Mouse (Mus musculus): ENCODE results near the gene Rap1b. TPM values are rescaled to one million over a fixed set of nuclear protein-coding genes. Genes with fewer than 3 reads are reported as not detected.

Rap1b gene
- total RNA-seq, 2 experiments from 2014 or later, result 59.7 to 61.2 TPM

DNA sequence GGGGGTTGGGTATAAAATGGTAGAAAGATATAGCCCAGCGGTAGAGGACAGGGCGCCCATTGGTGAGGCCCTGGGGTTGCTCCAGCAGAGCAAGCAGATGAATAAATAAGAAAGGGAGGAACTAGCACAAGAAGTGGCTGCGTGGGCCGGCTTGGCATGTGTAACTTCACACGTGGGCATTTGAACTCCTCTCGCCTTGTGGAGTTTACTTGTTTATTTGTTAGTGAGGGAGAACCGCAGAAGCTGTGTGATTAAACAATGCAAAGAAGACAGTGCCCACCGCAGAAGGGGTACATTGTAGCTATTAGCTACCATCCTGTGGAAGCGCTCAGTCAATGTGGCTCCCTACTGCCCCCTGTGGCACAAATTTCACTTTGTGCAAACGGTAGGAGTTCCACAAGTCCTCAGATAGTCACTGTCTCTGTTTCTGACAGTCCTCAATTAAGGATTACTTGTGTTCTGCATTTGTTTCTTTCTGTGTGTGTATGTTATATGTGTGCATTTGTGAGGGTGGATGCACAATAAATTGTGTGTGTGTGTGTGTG lies 6.9 kb upstream of the Rap1b start:
- intact Hi-C loops (cut with DNase I), result no loop called here
- DNase-seq (ENCODE audit: extremely low spot score in 1 of 2, low spot score in 2 of 2), result no peak
- H3K4me3 ChIP-seq, result no peak overlapping the region
- no peak overlapping the region for H3K27ac ChIP-seq
- TF ChIP-seq CTCF (IDR thresholded peaks at IDR 0.05), result no peak; the same call in 1 of the 2 replicates

DNA sequence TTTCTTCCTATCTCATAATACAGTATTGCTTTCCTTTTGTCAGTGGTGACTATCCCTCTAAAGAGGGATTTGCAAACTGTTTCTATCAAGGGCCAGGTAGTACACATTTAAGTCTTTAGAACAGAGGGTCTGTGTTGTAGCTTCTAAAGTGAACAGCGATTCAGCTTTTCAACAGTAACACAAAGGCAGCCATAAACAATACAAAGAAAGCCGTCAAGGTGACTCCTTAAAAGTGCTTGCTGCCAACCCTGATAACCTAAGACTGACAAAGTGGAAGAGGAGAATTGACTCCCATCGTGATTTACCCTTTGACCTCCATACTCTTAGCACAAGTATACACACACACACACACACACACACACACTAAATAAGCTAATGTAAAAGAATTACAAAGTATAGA lies 3.1 kb upstream of the Rap1b start:
- no peak overlapping the region for H3K4me3 ChIP-seq
- no peak overlapping the region for H3K27ac ChIP-seq
- DNase-seq (ENCODE audit: extremely low spot score in 1 of 2, low spot score in 2 of 2), result no peak
- intact Hi-C loops (cut with DNase I), result loop anchor here (5.0 to 10.0 kb wide), 3 partner anchors 136 to 198 kb away; no protein-coding TSS in a partner anchor
- no peak for TF ChIP-seq CTCF (IDR thresholded peaks at IDR 0.05)

DNA sequence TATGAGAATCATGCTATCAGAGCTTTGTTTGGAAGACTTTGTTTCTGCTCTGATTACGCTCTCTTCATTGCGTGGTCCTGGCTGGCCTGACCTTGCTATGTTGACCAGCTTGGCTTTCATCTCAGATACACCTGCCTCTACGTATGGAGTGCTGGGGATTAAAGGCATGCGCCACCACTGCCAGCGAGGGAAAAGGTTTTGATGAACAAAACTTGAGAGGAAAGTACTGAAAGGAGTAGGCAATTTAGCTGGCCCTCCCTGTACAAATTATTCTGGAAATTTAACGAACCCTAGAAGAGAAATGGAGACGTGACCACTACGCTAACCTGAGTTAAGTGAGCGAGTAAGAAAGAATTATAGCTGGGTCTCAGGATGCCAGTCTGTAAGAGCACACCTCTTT lies 961 bp upstream of the Rap1b start:
- peak overlapping the region; percentile 81 for H3K4me3 ChIP-seq
- TF ChIP-seq CTCF (IDR thresholded peaks at IDR 0.05), result no peak
- DNase-seq (ENCODE audit: extremely low spot score in 1 of 2, low spot score in 2 of 2), result no peak
- H3K27ac ChIP-seq, result peak overlapping the region; percentile 99
- intact Hi-C loops (cut with DNase I), result loop anchor here (1.0 to 10.0 kb wide), 4 partner anchors 60 to 201 kb away; no protein-coding TSS in a partner anchor

DNA sequence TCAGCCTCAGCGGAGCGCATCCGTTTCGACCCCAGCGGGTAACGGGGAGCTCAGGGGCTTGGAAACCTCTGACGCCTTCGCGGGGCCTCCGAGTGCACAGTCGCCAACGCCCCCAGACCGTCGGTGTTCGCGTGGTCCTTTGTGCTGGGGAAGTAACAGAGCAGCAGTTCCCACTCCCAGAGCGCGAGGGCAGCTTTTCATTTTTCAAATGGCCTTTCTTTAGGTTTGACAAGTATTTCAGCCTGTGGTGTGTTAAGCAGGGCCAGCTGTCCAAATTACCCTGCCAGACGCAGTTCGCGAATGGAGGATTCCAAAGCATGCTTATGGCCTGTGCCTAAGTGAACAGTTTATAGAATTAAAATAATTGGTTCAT lies 411 bp upstream of the Rap1b start:
- TF ChIP-seq CTCF (IDR thresholded peaks at IDR 0.05), result no peak; the same call in 1 of the 2 replicates
- intact Hi-C loops (cut with DNase I), result loop anchor here (1.0 to 10.0 kb wide), 4 partner anchors 60 to 201 kb away; no protein-coding TSS in a partner anchor
- H3K27ac ChIP-seq, result peak overlapping the region; percentile 99
- DNase-seq (ENCODE audit: extremely low spot score in 1 of 2, low spot score in 2 of 2), result no peak
- peak overlapping the region; percentile 81 for H3K4me3 ChIP-seq

DNA sequence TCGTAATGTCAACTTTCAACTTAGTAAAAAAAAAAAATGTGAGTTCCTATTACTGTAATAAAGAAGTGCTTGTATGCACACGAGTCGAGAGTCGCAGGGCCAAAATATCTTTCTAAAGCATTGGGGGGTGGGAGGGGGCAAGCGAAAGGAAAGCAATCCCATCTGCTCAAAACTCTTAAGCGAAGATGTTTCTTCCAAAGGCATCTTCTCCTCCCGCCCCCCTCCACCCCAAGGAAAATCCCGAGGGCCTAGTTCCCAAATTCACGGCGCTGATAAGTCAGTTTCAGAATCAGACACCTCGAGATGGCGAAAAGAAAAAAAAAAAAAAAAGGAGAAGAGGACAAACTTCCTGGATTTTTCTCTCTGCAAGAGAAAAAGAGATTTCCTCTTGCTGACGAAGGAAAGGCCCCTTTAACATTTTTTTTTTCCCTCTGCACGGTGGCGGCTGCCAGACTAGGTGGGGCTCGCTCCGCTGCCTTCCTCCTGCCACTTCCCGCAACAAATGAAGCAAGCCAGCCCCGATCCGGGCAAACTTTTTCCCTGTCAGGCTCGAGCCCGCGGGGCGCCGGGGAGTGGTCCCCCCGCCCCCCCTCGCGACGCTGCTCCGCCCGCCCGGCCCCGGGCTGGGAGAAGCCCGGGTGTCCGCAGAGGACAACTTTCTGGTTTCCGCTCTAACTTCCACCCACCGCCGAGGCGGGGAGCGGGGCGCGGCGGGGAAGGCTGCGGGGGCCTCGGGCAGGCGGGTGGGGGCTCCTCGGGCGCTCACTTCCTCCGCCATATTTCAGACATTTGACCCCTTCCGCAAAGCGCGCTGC lies 846 bp downstream of the Rap1b start:
- TF ChIP-seq CTCF (IDR thresholded peaks at IDR 0.05), result no peak; the same call in 1 of the 2 replicates
- peak; percentile 47 to 67 for DNase-seq (ENCODE audit: extremely low spot score in 1 of 2, low spot score in 2 of 2)
- Histone ChIP-seq H3K4me3 (peak overlapping the region; percentile 81), H3K27ac (peak overlapping the region; percentile 90)
- intact Hi-C loops (cut with DNase I), result loop anchor here (2.0 to 10.0 kb wide), 4 partner anchors 140 to 258 kb away; no protein-coding TSS in a partner anchor

DNA sequence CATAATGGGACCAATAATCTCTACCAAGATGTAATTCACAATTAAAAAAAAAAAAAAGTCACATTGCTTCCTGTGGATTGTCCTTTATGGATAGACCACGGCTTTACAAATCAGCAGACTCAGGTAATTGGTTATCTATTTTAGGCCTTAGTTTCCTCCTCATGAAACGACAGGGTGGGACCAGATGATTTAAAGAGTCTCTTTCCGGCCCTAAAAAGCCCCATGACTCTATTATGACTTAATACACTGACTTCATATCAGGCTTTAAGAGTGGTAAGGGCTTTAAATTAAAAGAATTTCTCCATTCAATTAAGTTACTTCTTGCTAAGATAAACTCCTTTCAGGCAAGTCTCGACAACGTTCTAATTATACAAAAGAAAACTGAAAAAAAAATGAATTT lies 1.6 kb downstream of the Rap1b start:
- no peak for TF ChIP-seq CTCF (IDR thresholded peaks at IDR 0.05)
- Histone ChIP-seq H3K27ac (no peak overlapping the region), H3K4me3 (peak overlapping the region; percentile 81)
- DNase-seq (ENCODE audit: extremely low spot score in 1 of 2, low spot score in 2 of 2), result no peak
- intact Hi-C loops (cut with DNase I), result loop anchor here (2.0 to 10.0 kb wide), 2 partner anchors 141 to 259 kb away; no protein-coding TSS in a partner anchor

DNA sequence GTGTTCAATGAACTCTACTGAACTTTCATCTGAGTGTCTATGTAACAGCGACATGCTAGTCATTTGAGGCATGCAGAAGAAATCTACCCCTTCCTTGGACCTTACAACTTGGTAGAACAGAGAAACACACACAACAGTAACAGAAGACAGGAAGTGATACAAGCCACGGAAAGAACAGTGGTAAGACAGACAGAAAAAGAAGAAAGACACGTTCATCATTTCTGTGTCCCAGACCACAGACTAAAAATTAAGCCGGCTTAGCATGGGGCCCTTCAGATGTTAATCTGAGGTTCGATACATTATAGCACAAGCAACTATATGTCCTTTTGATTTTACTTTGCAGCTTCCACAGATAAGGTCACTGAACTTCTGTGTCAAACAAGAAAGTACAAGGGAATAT lies 2.1 kb downstream of the Rap1b start:
- TF ChIP-seq CTCF (IDR thresholded peaks at IDR 0.05), result no peak
- DNase-seq (ENCODE audit: extremely low spot score in 1 of 2, low spot score in 2 of 2), result no peak
- Histone ChIP-seq H3K27ac (no peak overlapping the region), H3K4me3 (peak overlapping the region; percentile 81)
- intact Hi-C loops (cut with DNase I), result loop anchor here (2.0 to 10.0 kb wide), 2 partner anchors 141 to 259 kb away; no protein-coding TSS in a partner anchor

DNA sequence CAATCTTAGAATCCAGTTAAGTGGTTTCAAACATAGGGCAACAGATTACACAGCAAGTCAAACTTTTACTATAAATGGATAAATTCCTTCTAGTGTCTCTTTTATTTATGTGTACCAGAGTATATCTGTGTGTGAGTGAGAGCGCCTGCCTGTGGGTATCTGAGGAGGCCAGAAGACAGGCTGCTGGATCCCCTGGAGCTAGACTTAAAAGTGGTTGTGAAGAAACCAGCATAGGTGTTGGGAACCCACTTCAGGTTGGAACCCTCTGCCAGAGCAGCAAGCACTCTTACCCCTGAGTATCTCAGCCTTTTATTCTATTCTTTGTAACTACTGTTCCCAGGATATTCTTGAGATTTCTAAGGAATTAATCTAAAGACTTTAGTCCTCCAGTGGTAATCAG lies 4.1 kb downstream of the Rap1b start:
- no peak for TF ChIP-seq CTCF (IDR thresholded peaks at IDR 0.05)

DNA sequence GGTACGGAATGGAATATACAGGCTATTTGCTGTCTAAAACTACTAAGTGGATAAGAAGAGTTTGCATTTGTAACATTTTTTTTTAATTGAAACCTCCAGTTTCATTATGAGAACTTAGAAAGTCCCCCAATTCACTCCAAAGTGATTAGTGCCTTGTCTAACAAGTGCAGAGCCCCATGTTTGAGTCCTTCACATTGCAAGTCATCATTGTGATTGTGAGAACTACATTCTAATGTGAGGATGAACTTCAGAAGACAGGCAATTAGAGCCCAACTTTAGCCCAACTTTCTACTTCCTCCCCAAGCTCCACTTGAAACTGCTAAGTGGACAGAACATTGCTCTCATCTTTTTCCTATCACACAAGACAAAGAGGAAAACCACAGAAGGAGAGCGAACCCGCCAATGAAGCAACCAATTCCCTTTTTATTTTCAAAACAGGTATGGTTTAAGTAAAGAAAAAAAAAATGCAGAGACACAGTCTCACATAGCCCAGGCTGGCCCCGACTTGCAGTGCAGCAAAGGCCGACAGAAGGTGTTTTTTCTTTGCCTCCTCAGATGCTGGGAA lies 5.3 kb downstream of the Rap1b start:
- intact Hi-C loops (cut with DNase I), result loop anchor here (10.0 kb wide), 1 partner anchor 144 kb away; no protein-coding TSS in a partner anchor
- no peak overlapping the region for H3K27ac ChIP-seq
- no peak for TF ChIP-seq CTCF (IDR thresholded peaks at IDR 0.05)
- no peak overlapping the region for H3K4me3 ChIP-seq
- DNase-seq (ENCODE audit: extremely low spot score in 1 of 2, low spot score in 2 of 2), result no peak

More for the DNA sequence above, 4.1 kb downstream of the Rap1b start:
- no peak for DNase-seq (ENCODE audit: extremely low spot score in 1 of 2, low spot score in 2 of 2)
- no peak overlapping the region for H3K27ac ChIP-seq
- H3K4me3 ChIP-seq, result no peak overlapping the region
- intact Hi-C loops (cut with DNase I), result loop anchor here (10.0 kb wide), 1 partner anchor 143 kb away; no protein-coding TSS in a partner anchor

DNA sequence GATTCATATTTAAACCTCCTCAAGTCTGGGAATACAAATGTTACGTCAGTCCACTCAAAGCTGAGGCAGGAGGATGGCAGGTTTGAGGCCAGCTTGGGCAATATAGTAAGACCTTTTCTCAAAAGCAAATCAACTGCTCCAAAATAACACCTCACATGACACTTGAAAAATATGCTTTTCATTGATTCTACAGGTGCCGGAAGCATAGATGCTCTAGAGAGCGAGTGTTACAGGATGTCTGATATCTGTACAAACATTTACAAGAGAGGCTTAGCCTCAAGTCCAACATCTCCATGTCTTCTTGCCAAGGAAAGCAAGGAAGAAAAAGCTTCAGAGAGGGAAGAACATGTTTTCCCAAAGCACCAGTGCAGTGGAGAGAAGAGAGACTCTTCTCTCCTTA lies 6.1 kb downstream of the Rap1b start:
- no peak overlapping the region for H3K4me3 ChIP-seq
- DNase-seq (ENCODE audit: extremely low spot score in 1 of 2, low spot score in 2 of 2), result no peak
- H3K27ac ChIP-seq, result no peak overlapping the region
- no peak for TF ChIP-seq CTCF (IDR thresholded peaks at IDR 0.05)
- intact Hi-C loops (cut with DNase I), result loop anchor here (10.0 kb wide), 1 partner anchor 145 kb away; no protein-coding TSS in a partner anchor

DNA sequence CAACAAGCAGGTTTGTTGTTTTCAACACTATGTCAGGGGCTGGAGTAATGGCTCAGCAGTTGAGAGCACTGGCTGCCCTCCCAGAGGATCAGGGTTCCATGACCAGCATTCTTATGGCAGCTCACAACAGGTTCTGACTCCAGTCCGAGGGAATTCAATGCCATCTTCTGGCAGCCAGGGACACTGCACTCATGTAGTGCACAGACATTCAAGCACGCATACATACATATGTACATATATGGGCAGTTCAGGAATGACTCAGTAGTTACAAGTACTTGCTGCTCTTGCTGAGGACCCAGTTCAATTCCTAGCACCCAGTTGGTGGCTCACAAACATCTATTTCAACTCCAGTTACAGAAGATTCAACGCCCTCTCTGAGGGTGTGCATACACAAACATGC lies 6.9 kb downstream of the Rap1b start:
- H3K4me3 ChIP-seq, result no peak overlapping the region
- DNase-seq (ENCODE audit: extremely low spot score in 1 of 2, low spot score in 2 of 2), result no peak
- intact Hi-C loops (cut with DNase I), result no loop called here
- peak; percentile 24 for TF ChIP-seq CTCF (IDR thresholded peaks at IDR 0.05)
- no peak overlapping the region for H3K27ac ChIP-seq

DNA sequence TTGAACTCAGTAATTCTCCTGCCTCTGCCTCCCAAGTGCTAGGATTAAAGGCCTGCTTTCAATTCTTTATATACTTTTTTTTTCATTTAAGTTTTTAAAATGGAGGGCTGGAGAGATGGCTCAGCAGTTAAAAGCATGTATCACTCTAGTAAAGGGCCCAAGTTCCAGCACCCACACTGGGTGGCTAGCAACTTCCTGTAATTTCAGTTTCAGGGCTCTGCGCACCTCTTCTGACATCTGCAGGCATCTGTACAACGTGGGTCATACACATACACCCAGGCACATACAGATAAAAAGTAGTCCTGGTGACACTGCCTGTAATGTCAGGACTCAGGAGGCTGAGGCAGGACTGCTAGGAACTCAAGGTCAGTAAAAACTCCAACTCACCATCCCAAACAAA lies 9.5 kb downstream of the Rap1b start:
- no peak for DNase-seq (ENCODE audit: extremely low spot score in 1 of 2, low spot score in 2 of 2)
- intact Hi-C loops (cut with DNase I), result no loop called here
- Histone ChIP-seq H3K4me3 (no peak overlapping the region), H3K27ac (no peak overlapping the region)
- no peak for TF ChIP-seq CTCF (IDR thresholded peaks at IDR 0.05)
